Mouse (Mus musculus) mature B cell (primary cell): ENCODE measurements around the gene Sec22c.

Experiments
- in situ Hi-C: fragments of 300-500 bp; cut with MboI; formaldehyde crosslinking; loops from 2 replicates; pipeline ENCODE4 v1.14.3; 2019

Gene Sec22c

DNA sequence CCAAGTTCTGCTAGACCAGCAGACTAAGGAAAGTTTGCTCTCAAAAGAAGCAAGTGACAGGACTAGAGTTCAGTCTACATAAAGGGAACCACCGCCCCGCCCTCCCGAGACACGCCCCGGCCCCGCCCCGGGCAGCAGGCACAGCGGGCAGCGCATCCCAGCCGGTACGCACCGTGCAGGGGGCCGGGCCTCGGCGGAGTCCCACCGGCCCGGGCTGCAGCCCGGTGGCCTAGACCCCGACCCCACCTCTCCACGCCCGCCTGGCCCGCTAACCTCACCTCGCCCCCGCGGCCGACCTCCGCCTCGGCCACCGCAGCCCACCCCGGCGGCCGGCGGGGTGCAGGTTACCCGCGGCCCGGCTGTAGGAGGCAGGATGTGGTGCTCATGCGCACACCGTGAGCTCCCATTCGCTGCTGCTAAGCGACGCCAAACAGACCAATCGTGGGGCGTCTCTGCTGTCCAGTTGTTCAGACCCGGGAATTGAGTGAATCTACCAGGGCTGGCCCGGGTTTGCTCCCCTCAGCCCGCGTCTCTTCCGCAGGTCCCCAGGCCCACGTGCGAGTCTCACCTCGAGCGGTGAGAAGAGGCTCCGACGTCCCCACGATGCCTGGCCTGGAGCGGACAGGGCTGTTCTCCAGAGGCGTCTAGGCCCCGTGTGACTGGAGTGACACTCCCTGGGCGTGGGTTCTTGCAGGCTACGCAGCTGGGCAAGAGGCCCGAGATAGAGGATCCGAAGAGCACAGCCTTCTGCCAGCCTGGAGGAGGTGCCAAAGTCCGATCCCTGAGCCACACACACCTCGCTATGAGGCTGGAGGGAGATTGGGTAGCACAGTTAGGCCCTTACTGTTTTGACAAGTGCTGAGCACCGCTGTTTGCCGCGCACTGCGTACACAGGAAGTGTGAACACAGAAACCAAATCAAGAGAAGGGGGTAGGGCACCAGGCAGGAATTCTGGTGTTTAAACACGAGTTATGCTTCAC is at the start of gene Sec22c:
Gene Sec22c (minus strand): TSS at position 845 of the 980 bp plus-strand sequence.
- in situ Hi-C loops: no loop called here

DNA sequence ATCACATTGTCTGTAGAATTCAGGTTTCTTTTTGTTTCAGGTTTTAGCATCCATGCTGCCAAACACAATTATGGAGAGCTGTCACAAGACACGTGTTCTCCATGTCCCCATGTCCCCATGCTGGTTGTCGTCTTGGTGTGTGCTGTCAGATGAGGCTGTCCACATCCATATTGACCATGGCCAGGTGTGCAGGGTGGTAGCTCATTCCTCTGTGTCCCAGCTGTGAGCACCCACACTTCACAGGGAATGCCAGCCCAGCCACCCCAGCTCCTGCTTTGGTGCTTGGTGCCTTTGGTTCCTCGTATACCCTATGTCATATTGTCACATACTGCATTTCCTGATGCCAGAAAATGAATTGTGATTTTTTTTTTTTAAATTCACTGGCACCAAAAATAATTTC is 49.3 kb upstream of the Sec22c start:
- in situ Hi-C loops: no loop called here

DNA sequence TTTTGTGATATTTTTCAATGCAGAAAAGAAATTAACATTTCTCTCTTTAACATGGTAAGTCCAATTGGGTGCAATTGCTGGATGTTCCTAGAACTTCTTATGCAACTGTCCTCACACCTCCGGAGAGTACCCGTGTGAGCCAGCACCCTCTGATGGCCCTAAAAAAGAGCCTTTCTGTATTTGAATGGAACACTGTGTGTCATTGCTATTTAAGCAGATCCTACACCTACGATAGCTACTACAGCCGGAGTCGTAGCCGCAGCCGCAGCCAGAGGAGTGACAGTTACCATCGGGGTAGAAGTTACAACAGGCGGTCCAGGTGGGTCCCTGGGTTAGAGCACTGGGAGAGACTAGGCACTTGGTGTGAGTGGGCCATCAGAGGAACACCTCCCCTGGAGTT is 47.5 kb upstream of the Sec22c start:
- in situ Hi-C loops: no loop called here

DNA sequence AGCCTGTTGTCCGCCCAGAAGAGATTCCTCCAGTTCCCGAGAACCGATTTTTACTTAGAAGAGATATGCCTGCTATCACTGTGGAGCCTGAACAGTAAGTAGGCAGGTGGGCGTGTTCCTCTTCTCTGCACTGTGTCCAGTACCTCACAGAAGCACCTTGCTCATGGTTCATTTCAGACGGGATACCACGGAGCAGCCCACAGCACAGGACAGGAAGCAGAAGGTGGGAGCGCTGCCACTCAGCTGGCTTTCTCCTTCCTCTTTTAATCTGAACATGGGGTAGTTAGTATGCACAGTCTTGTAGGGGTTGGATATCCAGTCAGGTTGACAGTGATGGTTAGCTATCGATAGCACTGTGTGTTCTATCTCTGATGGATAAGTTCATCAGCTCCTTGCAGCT is 38.8 kb upstream of the Sec22c start:
- in situ Hi-C loops: no loop called here

DNA sequence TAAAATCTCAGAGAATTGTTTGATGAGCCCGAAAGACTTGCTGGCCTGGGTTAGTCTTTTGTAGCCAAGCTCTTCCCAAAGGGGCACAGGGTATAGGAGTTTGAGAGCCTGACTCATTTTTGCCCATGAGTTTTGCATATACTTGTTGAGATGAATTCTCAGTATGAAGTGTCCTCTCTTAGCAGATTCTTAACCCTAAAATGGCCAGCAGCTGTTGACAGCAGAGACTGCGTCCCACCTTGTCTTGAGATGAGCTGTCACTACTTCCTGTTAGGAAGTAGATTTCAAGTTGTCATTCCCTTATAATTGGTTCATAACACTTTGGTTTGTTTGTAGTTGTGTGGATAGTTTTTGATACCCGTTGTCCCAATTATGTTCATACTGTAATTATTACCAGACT is 35.9 kb upstream of the Sec22c start:
- in situ Hi-C loops: no loop called here

- in situ Hi-C loops: no loop called here
Measured at GRCm38 (mm10) chr9:121740490-121740889, 35.2 kb upstream of the Sec22c start.

- in situ Hi-C loops: no loop called here
Measured at GRCm38 (mm10) chr9:121719347-121720331, 14.3 kb upstream of the Sec22c start.

- in situ Hi-C loops: no loop called here
Measured at GRCm38 (mm10) chr9:121718792-121719318, 13.6 kb upstream of the Sec22c start, which contains the start of gene Nktr. Nktr (plus strand) TSS chr9:121719169.

- in situ Hi-C loops: no loop called here
Measured at GRCm38 (mm10) chr9:121718070-121718705, 12.9 kb upstream of the Sec22c start.

DNA sequence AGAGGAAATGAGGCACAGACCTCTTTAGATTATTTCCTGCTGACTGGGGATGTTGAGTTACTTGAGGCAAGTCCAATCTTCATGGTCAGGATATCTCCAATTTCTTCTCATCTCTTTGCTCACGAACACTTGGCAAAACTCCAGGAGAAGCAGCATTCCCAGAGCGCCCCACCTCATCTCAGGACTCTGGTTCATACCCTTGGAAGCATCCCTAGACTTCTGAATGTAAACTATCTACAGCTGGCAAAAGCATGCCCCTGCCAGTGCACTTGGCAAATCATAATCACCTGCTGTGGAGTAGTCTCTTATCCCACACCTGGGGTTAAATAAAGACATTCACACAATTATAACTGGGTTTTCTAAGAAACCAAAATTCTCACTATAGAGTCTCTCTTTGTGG is 11.8 kb upstream of the Sec22c start:
- in situ Hi-C loops: no loop called here

DNA sequence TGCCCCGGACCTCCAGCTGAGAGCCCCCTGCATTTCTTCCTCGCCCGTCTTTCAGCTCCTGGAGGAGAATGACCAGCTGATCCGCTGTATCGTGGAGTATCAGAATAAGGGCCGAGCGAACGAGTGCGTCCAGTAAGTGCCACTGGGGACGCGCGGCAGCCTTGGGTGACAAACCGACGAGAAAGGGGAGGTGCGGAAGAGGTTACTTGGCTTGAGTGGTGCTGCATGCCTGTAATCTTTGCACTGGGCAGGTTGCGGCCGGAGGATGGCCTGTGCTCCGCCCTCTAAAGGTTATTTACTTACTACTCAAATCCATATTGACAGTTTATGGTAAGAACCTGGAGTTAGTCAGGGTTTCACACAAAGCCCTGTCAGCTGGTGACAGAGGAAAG is 5.3 kb upstream of the Sec22c start:
- in situ Hi-C loops: no loop called here

- in situ Hi-C loops: no loop called here
Measured at GRCm38 (mm10) chr9:121709898-121710583, 4.8 kb upstream of the Sec22c start, which contains the start of gene Ss18l2. Ss18l2 (plus strand) TSS chr9:121710329.

DNA sequence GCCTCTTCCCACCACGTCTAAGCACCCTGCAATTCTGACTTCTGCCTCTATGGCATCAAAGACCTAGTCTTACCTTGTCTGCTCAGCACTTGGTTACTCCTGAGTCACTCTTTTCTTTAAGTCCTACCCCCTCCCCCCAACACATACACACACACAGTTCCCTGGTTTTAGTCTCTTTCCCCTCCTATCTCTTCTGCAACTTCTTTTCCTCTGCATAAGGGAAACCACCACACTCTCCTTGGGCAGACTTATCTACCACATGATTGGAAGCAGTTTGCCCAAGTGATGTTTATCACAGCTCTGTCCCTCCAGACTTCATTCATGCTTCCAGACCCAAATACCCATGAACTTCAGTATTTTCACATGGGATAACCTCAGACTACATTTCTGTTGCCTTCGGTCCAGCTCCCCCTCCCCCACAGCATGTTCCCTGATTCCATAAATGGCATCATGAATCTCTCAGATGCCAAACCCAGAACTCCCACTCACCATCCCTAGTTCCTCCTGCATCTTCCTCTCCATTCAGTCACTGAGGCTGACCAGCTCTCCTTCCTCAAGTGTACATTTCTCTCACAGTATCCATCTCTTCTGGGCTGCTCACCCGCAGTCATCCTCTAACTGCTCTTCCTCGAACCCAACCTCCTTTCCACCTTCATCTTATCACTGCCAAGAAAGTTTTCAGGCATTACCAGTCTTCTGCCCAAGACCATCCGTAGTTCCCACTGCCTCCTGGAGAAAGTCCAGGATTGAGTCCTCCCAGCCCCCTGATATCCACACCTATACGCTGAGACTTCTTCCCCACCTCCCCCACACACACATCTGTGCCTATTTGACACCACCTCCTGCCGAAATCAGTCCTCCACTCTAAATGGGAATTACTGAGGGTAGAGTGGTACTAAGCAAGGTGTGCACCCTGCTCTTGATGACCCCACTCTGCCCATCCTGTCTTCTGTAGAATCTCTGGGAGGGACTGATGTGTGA is 3.5 kb upstream of the Sec22c start:
- in situ Hi-C loops: no loop called here

DNA sequence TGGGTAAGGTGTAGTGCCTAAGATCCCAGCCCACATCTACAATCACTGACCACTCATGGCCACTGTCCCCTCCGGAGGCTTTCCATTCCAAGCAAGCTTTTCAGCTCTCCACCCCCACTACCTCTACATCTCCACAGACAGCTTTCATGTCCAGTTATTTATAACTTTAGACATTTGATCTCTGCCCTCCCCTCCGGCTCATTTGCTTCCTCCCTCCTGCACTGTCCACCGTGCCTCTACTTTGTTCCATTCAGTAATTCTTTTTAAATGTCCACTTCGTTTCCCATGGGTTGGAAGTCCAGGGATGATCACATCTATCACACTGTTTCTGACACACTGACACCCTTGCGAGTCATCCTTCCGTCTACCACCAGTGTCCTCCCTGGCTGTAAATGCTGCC is 2.5 kb upstream of the Sec22c start:
- in situ Hi-C loops: no loop called here

DNA sequence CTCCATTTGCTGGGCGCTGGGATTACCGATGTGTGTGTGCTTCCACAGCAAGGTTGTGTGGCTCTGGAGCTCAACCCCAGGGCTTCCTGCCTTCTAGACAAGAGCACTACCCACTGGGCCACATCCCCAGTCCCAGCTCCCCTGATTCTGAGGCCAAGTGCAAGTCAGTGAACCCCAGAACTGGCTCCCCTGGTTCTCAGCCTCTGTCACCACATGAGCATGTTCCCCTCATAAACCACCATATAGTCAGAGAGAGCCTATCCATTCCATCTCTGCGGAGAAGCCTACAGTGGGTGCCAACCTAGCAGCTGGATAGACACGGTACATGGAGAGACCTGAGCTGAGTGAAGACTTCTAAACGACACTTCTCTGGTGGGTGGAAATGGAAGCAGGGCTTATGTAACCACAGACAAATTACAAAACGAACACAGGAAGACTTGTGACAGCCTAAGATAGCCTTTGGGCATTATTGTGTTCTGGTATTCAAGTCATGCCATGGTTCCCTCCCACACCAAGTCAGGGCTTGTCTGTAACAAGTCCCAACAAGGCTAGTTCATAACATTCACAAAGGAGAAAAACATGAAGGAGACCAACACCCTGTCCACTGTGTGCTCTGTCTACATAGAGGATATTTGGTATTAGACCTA is 862 bp upstream of the Sec22c start:
- in situ Hi-C loops: no loop called here

DNA sequence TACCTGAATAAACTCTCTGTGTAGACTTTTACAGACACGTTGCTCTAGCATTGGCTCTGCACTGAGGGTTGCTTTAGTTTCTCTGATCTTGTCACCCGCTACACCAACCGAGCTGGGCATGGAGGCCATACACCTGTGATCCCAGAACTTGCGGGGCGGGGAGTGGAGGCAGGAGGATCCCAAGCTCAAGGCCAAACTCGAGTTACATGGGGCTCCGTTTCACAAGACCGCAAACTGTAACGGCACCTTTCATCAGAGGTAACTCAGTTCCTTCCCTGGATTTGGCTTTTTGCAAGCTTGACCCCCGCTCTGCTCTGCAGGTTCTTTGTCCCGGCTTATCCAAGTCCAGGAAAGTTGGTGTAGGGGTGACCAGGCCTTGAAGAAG is 1.0 kb downstream of the Sec22c start:
- in situ Hi-C loops: no loop called here

DNA sequence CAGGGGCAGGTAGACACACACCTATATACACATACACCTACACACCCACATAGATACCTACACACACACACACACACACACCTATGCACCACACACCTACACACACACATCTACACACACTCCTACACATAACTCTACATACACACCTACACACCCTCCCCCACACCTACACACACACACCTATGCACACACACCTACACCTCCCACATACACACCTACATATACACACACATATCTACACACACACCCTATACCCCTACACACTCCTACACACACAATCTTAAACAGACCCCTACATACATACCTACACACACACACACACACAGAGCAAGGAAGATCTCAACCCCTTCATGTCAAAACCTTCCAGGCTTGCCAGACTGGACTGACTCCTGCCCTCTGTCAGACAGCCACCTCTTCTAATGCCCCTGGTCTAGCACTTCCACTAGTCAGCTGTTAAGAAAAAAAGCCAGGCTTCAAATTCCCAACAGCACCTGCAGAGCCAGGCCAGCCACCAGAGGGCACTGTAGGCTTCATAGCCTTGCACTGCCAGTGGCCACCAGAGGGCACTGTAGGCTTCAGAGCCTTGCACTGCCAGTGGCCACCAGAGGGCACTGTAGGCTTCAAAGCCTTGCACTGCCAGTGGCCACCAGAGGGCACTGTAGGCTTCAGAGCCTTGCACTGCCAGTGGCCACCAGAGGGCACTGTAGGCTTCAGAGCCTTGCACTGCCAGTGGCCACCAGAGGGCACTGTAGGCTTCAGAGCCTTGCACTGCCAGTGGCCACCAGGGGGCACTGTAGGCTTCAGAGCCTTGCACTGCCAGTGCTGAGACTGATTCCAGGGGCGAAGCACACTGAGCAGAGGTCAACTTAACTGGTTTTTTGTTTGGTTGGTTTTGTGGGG is 7.9 kb downstream of the Sec22c start:
- in situ Hi-C loops: no loop called here

- in situ Hi-C loops: no loop called here
Measured at GRCm38 (mm10) chr9:121696626-121697025, 8.7 kb downstream of the Sec22c start.
